Mouse (Mus musculus): ENCODE data around the gene Bckdk. TPM values are rescaled to one million over a fixed set of nuclear protein-coding genes. Genes with fewer than 3 reads are reported as not detected.
A peak's percentile ranks its signal among the peaks of the same experiment; 100 is the strongest.
"Not testable (repeated sequence)": the region's sequence is repeated elsewhere in the genome, so short reads cannot be mapped to it uniquely, and the experiment has no call there.

Bckdk gene
- polyA plus RNA-seq, 1 experiment from 2014 or later: 130 TPM

DNA sequence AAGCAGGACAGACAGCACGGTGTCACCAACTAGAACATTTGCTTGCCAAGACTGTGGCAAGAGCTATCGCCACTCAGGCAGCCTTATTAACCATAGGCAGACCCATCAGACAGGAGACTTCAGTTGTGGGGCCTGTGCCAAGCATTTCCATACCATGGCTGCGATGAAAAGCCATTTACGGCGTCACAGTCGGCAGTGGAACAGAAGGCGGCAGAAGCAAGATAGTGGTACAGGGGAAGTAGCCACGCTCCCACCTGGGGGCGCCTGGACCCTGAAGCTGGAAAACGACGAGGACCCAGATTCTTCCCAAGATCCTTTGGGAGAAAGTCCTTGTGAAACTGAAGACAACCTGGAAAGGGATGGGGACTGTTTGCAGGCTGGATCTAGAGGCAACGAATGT lies 23.5 kb upstream of the Bckdk start:
- WGBS: 89% methylated on average over 12 of the region's 12 CpGs

DNA sequence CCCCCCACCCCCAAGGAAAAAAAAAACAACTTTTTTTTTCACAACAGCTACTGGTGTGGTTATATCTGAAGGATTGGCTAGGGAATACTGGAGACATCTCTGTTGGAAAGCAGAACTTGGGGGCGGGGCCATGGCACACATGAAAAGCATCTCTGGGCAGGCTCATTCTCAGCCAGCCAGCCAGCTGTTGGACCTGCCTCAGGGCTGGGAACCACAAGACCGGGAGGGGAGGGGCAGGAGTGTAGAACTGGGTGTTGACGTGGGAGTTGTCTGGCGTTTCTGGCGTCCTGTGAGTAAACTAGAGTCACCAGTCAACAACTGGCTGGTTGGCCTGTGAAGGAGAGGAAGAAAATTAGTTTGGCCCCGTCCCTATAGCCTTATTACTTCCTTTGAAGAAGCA lies 17.9 kb upstream of the Bckdk start:
- WGBS: 87% methylated on average over 6 of the region's 6 CpGs
- Histone ChIP-seq H3K4me3 (no peak overlapping the region), H3K4me1 (peaks cover 15% of the 10 kb centered on the region), H3K36me3 (peaks cover 99% of the 10 kb centered on the region), H3K27ac (replicated peaks) (no peak overlapping the region), H3K27me3 (ENCODE audit: low read depth, poor library complexity, severe bottlenecking) (no peaks in the 10 kb centered on the region), H3K9me3 (replicated peaks) (no peaks in the 10 kb centered on the region)
- no peak for DNase-seq (ENCODE audit: low spot score)

More for the DNA sequence above, 23.5 kb upstream of the Bckdk start:
- no peak overlapping the region for H3K27ac ChIP-seq (replicated peaks)
- peaks cover 27% of the 10 kb centered on the region for H3K4me1 ChIP-seq
- no peak overlapping the region for H3K4me3 ChIP-seq
- peaks cover 78% of the 10 kb centered on the region for H3K36me3 ChIP-seq
- no peak for DNase-seq (ENCODE audit: low spot score)
- H3K9me3 ChIP-seq (replicated peaks): no peaks in the 10 kb centered on the region
- H3K27me3 ChIP-seq (ENCODE audit: low read depth, poor library complexity, severe bottlenecking): no peaks in the 10 kb centered on the region

DNA sequence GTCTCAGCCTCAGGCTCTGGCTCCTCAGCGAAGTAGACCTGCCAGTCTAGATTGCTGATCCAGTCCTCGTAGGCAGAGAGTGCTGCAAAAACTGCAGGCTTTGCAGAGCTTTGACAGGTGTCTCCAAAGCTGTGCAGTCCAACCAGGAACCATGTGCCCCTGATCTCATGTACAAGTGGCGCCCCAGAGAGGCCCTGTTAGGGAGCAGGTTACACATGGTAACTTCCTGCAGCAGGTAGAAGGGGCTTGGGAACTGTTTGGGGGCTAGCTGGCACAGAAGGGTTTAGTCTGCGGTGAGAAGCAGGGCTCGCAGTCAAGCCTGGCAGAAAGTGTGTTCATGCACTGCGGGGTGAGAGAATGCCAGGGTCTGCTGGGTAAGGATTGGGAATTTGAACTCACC lies 17.3 kb upstream of the Bckdk start:
- Histone ChIP-seq H3K4me1 (peaks cover 15% of the 10 kb centered on the region), H3K9me3 (replicated peaks) (no peaks in the 10 kb centered on the region), H3K36me3 (peaks cover 94% of the 10 kb centered on the region), H3K27ac (replicated peaks) (no peak overlapping the region), H3K27me3 (ENCODE audit: low read depth, poor library complexity, severe bottlenecking) (no peaks in the 10 kb centered on the region), H3K4me3 (no peak overlapping the region)
- 92% methylated on average over 6 of the region's 6 CpGs for WGBS
- no peak for DNase-seq (ENCODE audit: low spot score)

DNA sequence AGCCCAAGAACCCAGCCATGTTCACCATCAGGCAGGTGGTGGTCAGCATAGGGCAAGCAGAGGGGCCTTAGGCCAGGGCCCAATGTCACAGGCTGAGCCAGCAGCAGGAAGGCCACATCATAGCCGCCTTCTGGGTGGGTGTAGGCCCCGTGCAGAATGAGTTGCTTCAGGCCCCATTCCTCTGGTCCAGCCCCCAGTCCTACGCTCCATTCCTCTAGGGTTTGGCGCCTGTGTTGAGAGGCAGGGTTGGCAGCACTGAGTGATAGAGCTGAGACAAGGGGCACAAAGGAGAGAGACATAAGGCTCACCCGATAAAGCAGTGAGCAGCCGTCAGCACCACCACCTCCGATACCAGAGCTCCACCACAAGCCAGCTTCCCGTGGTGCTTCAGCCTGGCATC lies 16.7 kb upstream of the Bckdk start:
- Histone ChIP-seq H3K27ac (replicated peaks) (no peak overlapping the region), H3K4me3 (no peak overlapping the region), H3K9me3 (replicated peaks) (no peaks in the 10 kb centered on the region), H3K36me3 (peaks cover 90% of the 10 kb centered on the region), H3K27me3 (ENCODE audit: low read depth, poor library complexity, severe bottlenecking) (no peaks in the 10 kb centered on the region), H3K4me1 (peaks cover 15% of the 10 kb centered on the region)
- WGBS: 90% methylated on average over 8 of the region's 8 CpGs
- DNase-seq (ENCODE audit: low spot score): no peak

DNA sequence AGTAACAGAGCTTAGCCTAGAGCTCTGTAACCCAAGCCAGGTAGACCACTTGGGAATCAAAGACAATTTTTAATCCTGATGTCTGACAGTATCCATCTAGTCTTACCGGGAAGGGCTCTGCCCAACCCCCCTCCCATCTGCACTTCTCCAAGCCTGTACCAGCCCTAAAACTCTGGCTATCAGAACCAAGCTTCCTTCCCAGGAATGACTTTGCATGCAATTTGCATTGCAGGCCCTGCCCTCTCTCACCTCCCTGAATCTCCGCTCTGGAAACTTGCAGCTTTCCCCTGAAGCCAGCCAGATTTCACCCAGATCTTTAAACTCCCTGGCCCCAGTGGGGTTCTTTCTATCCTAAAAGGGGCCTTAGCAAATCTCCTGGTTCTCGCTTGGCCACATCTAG lies 16.1 kb upstream of the Bckdk start:
- peaks cover 90% of the 10 kb centered on the region for H3K36me3 ChIP-seq
- H3K27me3 ChIP-seq (ENCODE audit: low read depth, poor library complexity, severe bottlenecking): no peaks in the 10 kb centered on the region
- WGBS: 81% methylated on average over 3 of the region's 3 CpGs
- no peak overlapping the region for H3K27ac ChIP-seq (replicated peaks)
- no peak overlapping the region for H3K4me3 ChIP-seq
- peaks cover 10% of the 10 kb centered on the region for H3K4me1 ChIP-seq
- no peaks in the 10 kb centered on the region for H3K9me3 ChIP-seq (replicated peaks)
- DNase-seq (ENCODE audit: low spot score): no peak

DNA sequence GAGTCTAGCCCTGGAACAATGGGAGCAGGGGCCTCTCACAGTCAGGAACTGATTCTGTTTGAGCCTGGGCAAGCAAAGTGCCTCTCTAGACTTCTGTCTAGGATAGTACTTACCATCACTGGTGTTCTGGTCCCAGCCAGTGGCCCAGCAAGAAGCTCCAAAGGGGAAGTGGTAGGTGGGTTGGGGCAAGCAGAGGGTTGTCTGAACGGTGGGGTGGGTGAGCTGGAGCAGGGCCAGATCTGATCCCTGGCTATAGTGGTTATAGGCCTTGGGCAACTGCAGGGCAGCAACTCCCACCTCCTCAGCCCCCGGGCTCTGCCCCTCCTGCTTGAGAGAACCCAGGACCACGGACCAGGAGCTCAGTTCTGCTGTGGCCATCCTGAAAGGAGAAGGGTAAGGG lies 15.1 kb upstream of the Bckdk start:
- peaks cover 5% of the 10 kb centered on the region for H3K4me1 ChIP-seq
- no peaks in the 10 kb centered on the region for H3K9me3 ChIP-seq (replicated peaks)
- H3K27me3 ChIP-seq (ENCODE audit: low read depth, poor library complexity, severe bottlenecking): no peaks in the 10 kb centered on the region
- no peak overlapping the region for H3K27ac ChIP-seq (replicated peaks)
- 84% methylated on average over 3 of the region's 3 CpGs for WGBS
- peaks cover 87% of the 10 kb centered on the region for H3K36me3 ChIP-seq
- H3K4me3 ChIP-seq: no peak overlapping the region
- DNase-seq (ENCODE audit: low spot score): no peak

DNA sequence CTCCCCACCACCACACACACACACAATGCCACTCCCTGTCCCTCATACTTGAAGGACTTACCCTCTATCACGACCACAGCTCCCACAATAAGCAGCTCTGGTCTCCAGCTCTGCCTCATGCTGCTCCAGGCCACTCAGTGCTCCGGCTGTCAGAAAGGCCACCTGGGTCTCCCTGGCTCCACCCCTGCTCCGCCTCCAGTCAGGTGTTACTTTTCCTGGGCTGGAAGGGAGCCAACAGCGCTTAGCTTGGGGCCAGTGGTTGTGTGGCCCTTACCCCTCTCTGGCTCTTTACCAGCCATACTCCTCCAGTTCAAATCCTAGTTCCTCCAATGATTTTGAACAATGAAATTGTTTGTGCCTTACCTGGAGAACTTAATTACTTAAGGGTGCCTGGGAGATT lies 13.1 kb upstream of the Bckdk start, which contains the start of gene Prss53:
TSS of gene Prss53 (minus strand) at position 173 of the 400 bp plus-strand sequence.
- H3K27me3 ChIP-seq (ENCODE audit: low read depth, poor library complexity, severe bottlenecking): no peaks in the 10 kb centered on the region
- peaks cover 69% of the 10 kb centered on the region for H3K36me3 ChIP-seq
- no peaks in the 10 kb centered on the region for H3K9me3 ChIP-seq (replicated peaks)
- H3K4me3 ChIP-seq: no peak within 1 kb of the TSS
- H3K4me1 ChIP-seq: peaks cover 15% of the 10 kb centered on the region
- WGBS: 40% methylated on average over 4 of the region's 4 CpGs
- DNase-seq (ENCODE audit: low spot score): no peak
- no peak within 1 kb of the TSS for H3K27ac ChIP-seq (replicated peaks)

DNA sequence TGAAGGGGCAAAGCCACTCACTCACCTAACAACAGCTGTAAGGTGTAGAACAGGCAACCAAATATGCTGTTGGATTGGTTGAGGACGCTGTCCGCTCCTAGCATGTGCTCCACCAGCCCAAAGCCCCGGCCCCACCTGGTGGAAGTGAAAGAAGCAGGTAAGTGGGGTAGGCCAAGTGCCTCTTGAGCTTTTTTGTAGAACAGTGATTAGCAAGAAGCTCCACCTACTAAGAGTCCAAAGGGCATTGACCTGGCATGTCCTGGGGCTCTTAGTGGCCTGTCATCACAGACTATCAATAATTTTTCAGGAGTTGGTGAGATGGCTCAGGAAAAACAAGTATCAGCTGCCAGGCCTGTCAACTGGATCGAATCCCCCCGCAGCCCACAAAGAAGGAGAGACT lies 9.4 kb upstream of the Bckdk start:
- peaks cover 32% of the 10 kb centered on the region for H3K36me3 ChIP-seq
- H3K9me3 ChIP-seq (replicated peaks): no peaks in the 10 kb centered on the region
- no peaks in the 10 kb centered on the region for H3K27me3 ChIP-seq (ENCODE audit: low read depth, poor library complexity, severe bottlenecking)
- WGBS: 87% methylated on average over 5 of the region's 5 CpGs
- H3K4me1 ChIP-seq: peaks cover 17% of the 10 kb centered on the region
- peak overlapping the region; percentile 76 for H3K4me3 ChIP-seq
- H3K27ac ChIP-seq (replicated peaks): no peak overlapping the region
- no peak for DNase-seq (ENCODE audit: low spot score)

DNA sequence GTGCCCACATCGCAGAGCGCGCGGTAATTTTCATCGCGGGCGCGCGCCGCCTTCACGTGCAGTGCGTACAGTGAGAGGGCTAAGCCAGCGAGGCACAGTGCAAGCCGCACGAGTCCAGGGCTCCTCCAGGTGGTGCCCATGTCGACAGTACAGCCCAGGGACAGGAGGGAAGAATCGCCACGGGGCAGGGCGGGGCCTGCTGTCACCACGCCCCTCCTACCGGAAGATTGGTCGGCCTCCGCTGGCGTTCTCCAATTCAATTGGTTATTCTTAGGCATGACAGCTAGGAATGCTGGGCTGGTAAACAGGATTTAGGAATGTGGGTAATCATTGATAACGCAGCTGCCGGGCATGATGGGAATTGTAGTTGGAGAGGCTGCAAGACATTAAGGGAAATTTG lies 8.4 kb upstream of the Bckdk start, which contains the start of the genes Gm21974 and Vkorc1:
TSS of gene Gm21974 (minus strand) at position 13 of the 400 bp plus-strand sequence.
TSS of gene Vkorc1 (minus strand) at position 176 of the 400 bp plus-strand sequence.
- Histone ChIP-seq H3K4me1 (peaks cover 17% of the 10 kb centered on the region), H3K36me3 (peaks cover 24% of the 10 kb centered on the region), H3K27ac (replicated peaks) (peak within 1 kb of the TSS; percentile 76), H3K4me3 (peak within 1 kb of the TSS; percentile 76), H3K9me3 (replicated peaks) (no peaks in the 10 kb centered on the region), H3K27me3 (ENCODE audit: low read depth, poor library complexity, severe bottlenecking) (no peaks in the 10 kb centered on the region)
- under 1% methylated on average over 26 of the region's 26 CpGs for WGBS
- peak; percentile 91 for DNase-seq (ENCODE audit: low spot score)

DNA sequence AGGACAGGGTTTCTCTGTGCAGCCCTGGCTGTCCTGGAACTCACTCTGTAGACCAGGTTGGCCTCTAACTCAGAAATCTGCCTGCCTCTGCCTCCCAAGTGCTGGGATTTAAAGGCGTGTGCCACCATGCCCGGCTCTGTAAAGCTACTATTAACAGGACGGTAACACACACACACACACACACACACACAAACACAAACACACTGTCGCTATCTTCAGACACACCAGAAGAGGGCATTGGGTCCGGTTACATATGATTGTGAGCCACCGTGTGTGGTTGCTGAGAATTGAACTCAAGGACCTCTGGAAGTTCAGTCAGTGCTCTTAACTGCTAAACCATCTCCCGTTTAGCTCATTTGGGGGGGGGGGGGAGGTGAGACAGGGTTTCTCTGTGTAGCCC lies 8.0 kb upstream of the Bckdk start:
- peaks cover 17% of the 10 kb centered on the region for H3K4me1 ChIP-seq
- WGBS: 70% methylated on average over 7 of the region's 7 CpGs
- H3K27ac ChIP-seq (replicated peaks); DNase-seq (ENCODE audit: low spot score); H3K27me3 ChIP-seq (ENCODE audit: low read depth, poor library complexity, severe bottlenecking); H3K9me3 ChIP-seq (replicated peaks): not testable (repeated sequence)
- H3K36me3 ChIP-seq: peaks cover 19% of the 10 kb centered on the region
- H3K4me3 ChIP-seq: peak overlapping the region; percentile 76

DNA sequence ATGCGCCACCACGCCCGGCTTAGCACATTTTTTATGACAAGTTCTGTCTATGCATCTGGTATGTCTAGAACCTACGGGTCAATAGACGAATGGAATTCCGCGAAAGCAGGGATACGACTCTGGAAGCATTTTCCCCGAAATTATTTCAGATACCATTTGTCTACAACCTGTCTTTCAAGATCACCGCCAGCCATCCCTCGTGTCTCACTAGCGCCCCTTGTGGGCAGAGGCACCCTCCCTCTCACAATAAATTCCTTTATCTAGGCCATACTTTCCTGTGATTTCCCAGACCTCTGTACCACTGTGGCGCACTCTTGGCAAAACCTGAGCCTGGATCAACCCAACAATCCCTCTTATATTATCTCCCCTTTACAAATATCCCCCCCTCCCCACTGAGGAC lies 7.5 kb upstream of the Bckdk start:
- peaks cover 18% of the 10 kb centered on the region for H3K36me3 ChIP-seq
- DNase-seq (ENCODE audit: low spot score): peak; percentile 55
- H3K27ac ChIP-seq (replicated peaks): no peak overlapping the region
- peaks cover 17% of the 10 kb centered on the region for H3K4me1 ChIP-seq
- H3K4me3 ChIP-seq: peak overlapping the region; percentile 76; the same call in 1 of the 2 replicates
- no peaks in the 10 kb centered on the region for H3K9me3 ChIP-seq (replicated peaks)
- H3K27me3 ChIP-seq (ENCODE audit: low read depth, poor library complexity, severe bottlenecking): no peaks in the 10 kb centered on the region
- 55% methylated on average over 13 of the region's 13 CpGs for WGBS

DNA sequence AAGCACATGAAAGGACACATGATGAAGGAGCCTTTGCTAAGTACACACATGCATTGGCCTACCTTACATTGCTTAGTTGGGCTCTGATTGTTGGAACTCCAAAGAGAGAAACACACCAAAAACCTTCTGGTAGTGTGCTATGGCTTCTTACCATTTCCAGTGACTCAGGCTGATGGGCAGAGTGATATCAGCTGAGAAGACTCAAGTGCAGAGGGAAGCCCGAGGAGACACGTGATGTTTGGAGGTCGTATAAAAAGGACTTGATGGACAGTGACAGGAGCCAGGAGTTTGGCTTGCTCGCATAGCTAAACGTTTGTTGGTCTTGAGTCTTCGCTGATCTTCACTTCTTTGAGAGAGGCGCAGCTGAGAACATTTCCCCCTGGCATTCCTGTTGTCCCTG lies 6.3 kb upstream of the Bckdk start:
- H3K36me3 ChIP-seq: peaks cover 12% of the 10 kb centered on the region
- peaks cover 17% of the 10 kb centered on the region for H3K4me1 ChIP-seq
- no peak overlapping the region for H3K4me3 ChIP-seq
- no peaks in the 10 kb centered on the region for H3K27me3 ChIP-seq (ENCODE audit: low read depth, poor library complexity, severe bottlenecking)
- 92% methylated on average over 7 of the region's 7 CpGs for WGBS
- no peak overlapping the region for H3K27ac ChIP-seq (replicated peaks)
- DNase-seq (ENCODE audit: low spot score): no peak
- H3K9me3 ChIP-seq (replicated peaks): no peaks in the 10 kb centered on the region

DNA sequence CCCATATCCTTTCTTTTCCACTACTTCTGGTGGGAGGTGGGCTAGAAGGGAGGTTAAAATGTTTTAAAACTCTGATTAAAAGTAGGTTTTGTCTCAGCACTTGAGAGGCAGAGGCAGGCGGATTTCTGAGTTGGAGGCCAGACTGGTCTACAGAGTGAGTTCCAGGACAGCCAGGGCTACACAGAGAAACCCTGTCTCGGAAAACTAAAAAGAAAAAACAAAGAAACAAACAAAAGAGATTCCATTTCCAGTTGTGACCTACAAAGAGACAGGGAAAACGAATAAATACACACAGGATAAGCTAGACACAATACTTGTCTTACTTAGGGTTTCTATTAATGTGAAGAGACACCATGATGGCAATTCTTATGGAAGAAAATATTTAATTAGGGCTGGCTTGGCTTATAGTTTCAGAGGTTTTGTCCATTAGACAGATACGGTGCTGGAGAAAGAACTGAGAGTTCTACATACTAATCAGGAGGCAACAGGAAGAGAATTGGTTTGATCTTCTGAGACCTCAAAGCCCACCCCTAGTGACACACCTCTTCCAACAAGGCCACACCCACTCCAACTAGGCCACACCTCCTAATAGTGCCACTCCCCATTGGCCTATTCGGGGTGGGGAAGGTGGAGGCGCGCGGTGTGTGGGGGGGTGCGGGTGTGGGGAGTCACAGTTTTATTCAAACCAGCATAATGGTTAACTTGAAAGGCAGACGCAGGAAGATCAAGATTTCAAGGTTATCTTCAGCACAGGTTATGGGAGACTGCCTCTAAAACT lies 5.5 kb upstream of the Bckdk start:
- Histone ChIP-seq H3K4me1 (peaks cover 17% of the 10 kb centered on the region), H3K4me3 (no peak overlapping the region)

More for the DNA sequence above, 5.5 kb upstream of the Bckdk start:
- DNase-seq (ENCODE audit: low spot score): no peak
- no peaks in the 10 kb centered on the region for H3K9me3 ChIP-seq (replicated peaks)
- no peaks in the 10 kb centered on the region for H3K27me3 ChIP-seq (ENCODE audit: low read depth, poor library complexity, severe bottlenecking)
- 42% methylated on average over 10 of the region's 10 CpGs for WGBS
- no peak overlapping the region for H3K27ac ChIP-seq (replicated peaks)
- H3K36me3 ChIP-seq: peaks cover 4% of the 10 kb centered on the region; the same call in 1 of the 2 replicates
